Mouse (Mus musculus) megakaryocyte-erythroid progenitor cell, adult 5-6 weeks (primary cell): Measurements from ENCODE around the gene Ppp4r1. TPM values are rescaled to one million over a fixed set of nuclear protein-coding genes. Genes with fewer than 3 reads are reported as not detected.

Experiments used
- ATAC-seq: replicated peaks from 2 replicates; pipeline ENCODE4 v1.8.0; 2016; ENCODE audit warnings: mild to moderate bottlenecking, inconsistent platforms; ENCODE audit not compliant: severe bottlenecking, poor library complexity, low FRiP score, low TSS enrichment
- total RNA-seq, 2 experiments: library from RNA; stranded (forward) in 1 of 2; stranded (reverse) in 1 of 2; fragments of 200-1000, 215-1000 nt in 1 of 2; fragments of >200 nt in 1 of 2; fragmentation: Nextera tagmentation in 1 of 2; gene quantifications; 2 replicates each; pipeline ENCODE4 v1.2.3; 2014 to 2017

Ppp4r1 gene
- total RNA-seq, 2 experiments from 2014 or later: 37.2 to 43.6 TPM

GRCm38 (mm10) chr17:65770982-65771915 is 11.1 kb upstream of the Ppp4r1 start:
- no peak for ATAC-seq

DNA sequence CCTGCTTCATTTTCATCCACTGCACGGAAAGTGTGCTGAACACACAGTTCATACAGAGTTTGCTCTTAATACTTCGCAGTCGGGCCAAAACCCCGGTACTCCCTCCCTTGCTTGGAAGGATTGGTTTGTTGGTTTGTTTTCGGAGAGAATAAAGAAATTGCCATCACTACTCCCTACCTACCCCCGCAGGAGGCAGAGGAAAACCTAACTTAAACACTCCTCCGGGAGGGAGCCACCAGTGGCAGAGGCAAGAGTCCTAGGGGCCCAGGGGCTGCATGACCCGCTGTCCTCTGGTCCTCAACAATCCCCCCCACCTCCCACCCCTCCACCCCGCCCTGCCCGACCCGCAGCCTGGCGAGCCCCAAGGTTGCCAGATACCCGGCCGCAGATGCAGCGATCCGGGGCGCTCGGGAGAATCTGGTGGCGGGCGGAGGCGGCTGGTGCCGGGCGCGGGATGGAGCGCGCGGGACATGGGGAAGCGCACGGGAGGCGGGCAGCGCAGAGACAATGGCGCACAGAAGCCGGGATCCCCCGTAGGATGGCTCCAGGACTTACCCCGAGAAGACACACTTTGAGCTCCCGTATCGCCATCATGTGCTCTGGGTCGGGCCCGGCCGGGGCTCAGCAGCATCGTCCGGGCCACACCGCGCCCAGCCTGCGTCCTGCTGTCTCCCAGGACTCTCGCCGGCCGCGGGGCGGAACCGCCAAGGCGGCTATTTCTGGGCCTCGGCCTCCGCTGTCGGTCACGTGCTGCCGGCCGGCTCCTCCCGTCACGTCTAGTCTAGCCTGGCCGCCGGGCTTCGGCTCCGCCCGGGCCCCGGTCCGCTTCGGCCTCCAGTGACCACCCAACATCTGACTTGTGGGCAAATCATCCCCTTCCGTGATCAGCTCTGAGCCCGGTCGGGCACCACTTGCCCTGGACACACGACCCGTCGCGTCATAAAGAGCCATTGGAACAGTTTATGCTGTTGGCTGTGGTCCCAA is 10.1 kb upstream of the Ppp4r1 start, which contains the start of gene Rab31:
Rab31 (minus strand) TSS at position 802 of the 984 bp plus-strand sequence.
- ATAC-seq: peak; percentile 46; the same call in 1 of the 2 replicates

DNA sequence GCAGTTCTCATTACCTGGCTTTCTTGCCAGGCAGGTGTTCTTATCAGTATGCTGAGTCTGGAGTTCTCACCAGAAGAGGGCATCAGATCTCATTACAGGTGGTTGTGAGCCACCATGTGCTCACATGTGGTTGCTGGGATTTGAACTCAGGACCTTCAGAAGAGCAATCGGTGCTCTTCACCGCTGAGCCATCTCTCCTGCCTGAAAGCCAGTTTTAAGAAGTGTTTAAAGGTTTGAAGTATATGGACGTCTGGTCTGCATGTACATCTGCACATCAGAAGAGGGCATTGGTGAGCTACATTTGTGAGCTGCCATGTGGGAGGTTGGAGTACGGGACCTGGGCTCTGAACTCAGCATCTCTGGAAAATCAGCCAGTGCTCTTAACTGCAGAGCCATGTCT is 8.8 kb upstream of the Ppp4r1 start:
- ATAC-seq: no peak

- ATAC-seq: no peak
Observed at GRCm38 (mm10) chr17:65774439-65774838, 7.9 kb upstream of the Ppp4r1 start.

DNA sequence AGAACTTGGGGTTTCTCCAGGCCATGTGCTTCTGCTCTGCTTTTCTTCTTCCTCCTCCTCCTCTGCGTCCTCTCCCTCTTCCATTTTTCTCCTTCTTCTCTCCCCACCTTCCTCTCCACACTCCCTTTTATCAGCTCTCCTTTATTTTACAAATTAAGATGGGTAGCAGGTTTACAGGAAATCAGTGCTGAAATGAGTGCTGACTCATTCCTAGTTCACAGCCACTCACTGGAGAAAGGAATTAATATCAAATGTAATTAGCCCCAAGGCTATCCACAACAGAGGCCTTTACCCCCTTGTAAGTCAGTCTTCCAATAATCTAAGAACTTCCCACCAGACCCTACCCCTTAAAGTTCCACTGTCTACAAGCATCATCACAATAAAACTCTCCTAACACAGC is 6.1 kb upstream of the Ppp4r1 start:
- no peak for ATAC-seq

GRCm38 (mm10) chr17:65777461-65777860 is 4.9 kb upstream of the Ppp4r1 start:
- ATAC-seq: 0 out of 2 replicates have a peak, but pooled peaks have one; percentile 17

GRCm38 (mm10) chr17:65780970-65781369 is 1.4 kb upstream of the Ppp4r1 start:
- ATAC-seq: no peak

DNA sequence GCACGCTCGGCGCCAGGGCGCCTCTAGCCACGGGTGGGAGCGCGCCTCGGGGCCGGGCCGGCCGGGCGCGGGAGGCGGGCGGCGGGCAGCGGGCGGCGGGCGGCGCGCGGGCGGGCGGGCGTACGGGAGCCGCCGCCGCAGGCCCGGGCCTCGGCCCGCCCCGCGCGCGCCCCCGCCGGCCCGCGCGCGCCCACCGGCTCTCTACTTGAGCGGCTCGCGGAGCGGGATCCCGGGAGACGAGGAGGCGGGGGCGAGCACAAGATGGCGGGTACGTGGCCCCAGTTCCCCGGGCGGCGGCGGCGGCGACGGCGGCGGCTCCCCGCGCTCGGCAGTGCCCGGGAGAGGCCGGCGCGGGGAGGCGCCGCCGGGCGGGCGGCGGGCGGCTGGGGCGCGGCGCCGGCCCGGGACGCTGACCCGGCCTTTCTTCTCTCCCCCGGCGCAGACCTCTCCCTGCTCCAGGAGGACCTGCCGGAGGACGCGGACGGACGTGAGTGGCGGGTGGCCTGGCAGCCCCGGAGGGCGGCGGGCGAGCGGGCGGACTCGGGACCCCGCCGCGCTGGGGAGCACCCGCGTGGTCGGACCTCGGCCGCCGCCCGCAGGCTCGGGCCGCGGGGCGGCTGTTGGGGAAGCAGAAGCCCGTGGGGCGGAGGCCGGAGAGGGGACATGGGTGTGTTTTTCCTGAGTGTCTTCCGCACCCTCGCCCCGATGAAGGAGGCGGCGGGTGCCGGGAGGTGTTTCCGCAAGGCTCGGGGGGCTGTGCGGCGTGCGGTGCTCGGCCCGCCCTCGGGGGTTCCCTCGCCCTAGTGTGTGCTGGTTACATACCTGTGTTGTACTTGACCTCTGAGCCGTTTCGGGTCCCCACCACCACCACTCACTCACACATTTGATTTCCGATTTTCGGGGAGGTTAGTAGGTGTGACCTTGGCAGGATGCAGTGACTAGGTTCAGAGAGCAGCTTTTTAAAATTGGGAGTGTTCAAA is 1.1 kb downstream of the Ppp4r1 start:
- ATAC-seq: peak; percentile 23; the same call in 1 of the 2 replicates

DNA sequence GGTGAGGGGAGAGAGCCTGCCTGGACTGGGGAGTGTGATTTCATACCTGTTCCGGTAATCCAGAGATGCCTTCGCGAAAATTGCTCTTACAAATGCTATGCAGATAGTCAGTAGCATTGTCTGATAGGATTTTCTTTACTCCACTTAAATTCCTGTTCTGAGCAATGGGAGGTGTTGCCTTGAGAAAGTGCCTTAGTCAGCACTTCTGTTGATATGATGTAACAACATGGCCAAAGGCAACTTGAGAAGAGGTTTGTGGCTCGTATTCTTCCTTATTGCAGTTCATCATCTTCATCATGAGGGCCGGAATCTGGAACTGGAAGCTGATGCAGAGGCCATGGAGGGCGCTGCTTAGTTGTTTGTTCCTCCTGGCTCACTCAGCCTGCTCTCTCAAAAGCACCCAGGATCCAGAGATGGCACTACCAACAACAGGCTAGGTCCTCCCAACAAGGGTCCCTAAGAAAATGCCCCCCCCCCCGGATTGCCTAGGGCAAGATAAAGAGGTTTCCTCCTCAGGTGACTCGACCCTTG is 2.3 kb downstream of the Ppp4r1 start:
- ATAC-seq: peak; percentile 18; the same call in 1 of the 2 replicates

- no peak for ATAC-seq
Observed at GRCm38 (mm10) chr17:65785707-65786106, 3.3 kb downstream of the Ppp4r1 start.

DNA sequence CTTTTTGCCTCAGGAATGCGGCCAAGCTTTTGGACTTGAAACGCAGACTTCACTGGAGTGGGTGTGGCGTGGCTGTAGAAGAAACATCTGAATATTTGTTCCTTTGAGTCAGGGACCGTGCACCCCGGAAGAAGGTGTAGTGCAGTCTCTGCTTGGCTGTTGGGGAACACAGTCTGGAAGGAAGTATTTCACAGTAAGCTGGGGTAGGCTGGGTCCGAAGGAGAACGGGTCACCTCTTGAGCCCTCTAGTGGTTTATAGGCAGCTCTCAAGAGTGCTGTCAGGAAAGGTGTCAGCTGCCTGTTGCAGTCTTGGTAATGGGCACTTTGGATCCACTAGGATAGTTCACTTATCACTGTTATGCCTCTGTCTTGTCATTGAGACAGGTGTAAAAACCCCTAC is 3.9 kb downstream of the Ppp4r1 start:
- peak; percentile 36 for ATAC-seq

DNA sequence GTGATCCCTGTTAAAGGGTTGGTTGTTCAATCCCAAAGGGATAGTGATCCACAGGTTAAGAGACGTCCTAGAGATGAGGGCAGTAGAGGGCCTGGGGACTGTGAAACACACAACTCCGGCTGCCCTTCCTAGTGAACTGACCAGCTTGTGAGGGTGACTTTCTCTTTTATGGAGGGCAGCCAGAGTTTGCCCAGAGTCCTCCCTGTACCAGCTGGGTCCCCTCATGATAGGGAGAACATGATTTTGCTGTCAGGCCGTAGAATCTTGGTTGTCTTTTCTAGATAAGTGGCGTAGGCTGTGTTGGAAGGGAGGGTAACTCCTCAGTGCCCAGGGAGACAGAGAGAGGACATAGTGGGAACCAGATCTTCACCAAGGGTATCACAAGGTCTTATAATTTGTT is 4.9 kb downstream of the Ppp4r1 start:
- ATAC-seq: no peak

DNA sequence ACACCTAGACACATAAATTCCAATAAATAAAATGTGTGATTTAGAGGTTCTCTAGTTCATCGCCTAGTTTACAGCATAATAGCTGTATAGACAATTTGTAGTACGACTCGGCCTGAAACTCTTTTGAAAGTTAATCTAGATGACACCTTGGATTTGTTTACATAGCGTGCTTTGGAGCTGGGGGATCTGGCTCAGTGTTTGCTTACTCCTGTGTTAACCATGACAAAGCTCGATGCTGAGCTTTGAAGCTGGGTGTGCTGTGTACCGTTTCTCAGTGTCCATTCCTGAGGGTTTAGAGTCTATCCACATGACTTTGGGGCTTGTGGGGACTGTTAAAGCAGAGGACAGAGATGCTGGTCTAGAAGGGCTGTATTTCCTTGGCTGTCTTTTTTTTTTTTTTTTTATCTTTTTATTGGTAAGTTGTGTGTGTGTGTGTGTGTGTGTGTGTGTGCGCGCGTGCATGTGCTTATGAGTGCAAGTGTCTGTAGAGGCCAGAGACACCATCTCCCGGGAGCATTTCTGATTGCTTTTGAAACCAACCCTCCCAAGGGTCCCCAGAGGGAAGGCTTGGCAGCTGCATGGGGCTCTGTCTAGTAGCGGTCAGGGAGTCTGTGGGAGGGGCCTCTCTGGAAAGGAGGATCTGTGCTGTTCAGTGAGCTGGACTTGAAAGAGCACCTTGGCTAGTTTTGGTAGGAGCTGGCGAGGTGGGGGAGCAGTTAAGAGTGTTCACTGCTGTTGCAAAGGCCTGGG is 6.3 kb downstream of the Ppp4r1 start:
- no peak for ATAC-seq

GRCm38 (mm10) chr17:65789576-65789975 is 7.2 kb downstream of the Ppp4r1 start:
- no peak for ATAC-seq

- ATAC-seq: no peak
Observed at GRCm38 (mm10) chr17:65791161-65791560, 8.8 kb downstream of the Ppp4r1 start.

- no peak for ATAC-seq
Observed at GRCm38 (mm10) chr17:65793307-65793930, 11.0 kb downstream of the Ppp4r1 start.

DNA sequence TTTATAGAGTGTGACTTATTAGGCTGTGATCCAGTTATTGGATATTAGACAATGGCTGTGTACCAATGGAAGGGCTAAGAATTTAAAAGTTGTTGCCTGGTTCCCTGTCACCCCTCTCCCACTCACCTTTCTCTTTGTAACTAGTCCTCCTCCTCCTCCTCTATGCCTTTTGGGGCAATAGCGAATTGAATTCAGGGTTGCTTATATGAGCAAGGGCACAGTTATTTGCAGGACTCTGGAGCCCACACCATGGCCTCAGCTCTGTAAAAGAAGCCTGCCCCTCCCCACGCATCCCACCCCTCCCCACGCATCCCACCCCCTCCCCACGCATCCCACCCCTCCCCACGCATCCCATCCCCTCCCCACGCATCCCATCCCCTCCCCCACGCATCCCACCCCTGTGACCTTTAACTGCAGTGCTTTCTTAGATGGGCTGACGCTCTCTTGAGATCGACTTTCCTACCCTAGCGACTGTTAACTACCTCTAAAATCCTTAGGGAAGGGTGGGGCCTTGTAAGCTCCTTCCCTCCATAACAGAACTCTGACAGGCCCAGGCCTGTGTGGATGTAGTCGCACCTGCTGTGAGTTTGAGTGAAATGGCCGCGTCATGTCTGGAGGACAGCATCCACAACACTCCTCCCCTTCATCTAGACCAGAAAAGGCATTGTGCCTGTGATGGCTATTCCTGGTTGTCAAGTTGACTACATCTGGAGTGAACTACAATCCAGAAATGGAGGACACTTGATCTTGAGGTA is 11.9 kb downstream of the Ppp4r1 start:
- ATAC-seq: no peak
